Mouse (Mus musculus): Measurements from ENCODE around the gene Pcdh9.

The Pcdh9 gene

GRCm38 (mm10) chr14:93009147-93010064 lies 881.1 kb downstream of the Pcdh9 start:
- CTCF ChIA-PET: no interaction called here
